Mouse (Mus musculus): ENCODE measurements around the gene Ebf1. TPM values are rescaled to one million over a fixed set of nuclear protein-coding genes. Genes with fewer than 3 reads are reported as not detected.

Ebf1 gene
- polyA plus RNA-seq, 1 experiment from 2014 or later = 26.9 TPM

DNA sequence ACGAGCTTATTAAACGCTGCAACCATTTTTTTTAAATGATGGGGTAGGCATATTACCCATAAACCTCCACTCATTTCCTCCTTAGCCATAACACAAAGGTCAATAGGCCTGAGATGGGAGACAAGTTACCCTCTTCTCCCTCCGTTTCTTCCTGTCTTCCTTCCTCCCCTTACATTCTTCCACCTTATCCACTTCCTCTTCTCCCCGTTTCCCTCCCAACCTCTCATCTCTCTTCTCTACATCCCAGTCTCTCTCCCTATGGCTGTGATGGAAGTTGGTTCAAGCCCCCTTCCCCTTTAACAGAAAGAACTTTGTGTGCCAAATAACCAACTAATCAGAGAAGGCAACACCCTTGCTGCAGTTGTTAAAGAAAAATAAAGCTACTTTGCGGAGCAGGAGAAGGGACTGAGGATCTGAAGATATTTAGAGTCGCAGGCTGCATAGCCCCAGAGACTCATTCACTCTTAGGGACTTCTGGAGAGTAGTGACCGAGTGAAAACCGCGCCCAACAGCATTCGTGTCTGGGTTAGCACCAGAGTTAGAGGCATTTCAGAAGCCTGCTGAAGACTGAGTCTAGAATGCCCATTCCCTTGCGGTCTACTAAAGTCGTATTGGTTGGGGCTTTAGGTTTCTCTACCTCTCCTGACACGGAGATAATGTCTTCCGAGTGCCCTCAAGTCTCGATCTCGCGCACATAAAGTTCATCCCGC lies 884 bp upstream of the Ebf1 start:
- 11% methylated on average over 18 of the region's 18 CpGs for WGBS

GRCm38 (mm10) chr11:44617734-44618586 lies 843 bp downstream of the Ebf1 start:
- Histone ChIP-seq H3K4me3 (ENCODE audit: low read length) (peak overlapping the region; percentile 57), H3K27ac (ENCODE audit: low read depth, low read length) (peak overlapping the region; percentile 78), H3K4me1 (ENCODE audit: control insufficient read depth, insufficient read depth, low read length) (peaks cover 18% of the 10 kb centered on the region), H3K4me2 (replicated peaks; ENCODE audit: low read depth, low read length) (peak overlapping the region; percentile 79), H3K9ac (ENCODE audit: low read depth, low read length) (peak overlapping the region; percentile 73), H3K27me3 (ENCODE audit: control insufficient read depth, insufficient read depth, low read length) (peaks cover 42% of the 10 kb centered on the region), H3K9me3 (ENCODE audit: control insufficient read depth, low read length) (no peaks in the 10 kb centered on the region), H3K36me3 (ENCODE audit: control insufficient read depth, insufficient read depth, low read length) (no peaks in the 10 kb centered on the region)
- WGBS = under 1% methylated on average over 55 of the region's 55 CpGs
- peak; percentile 17; the same call in 1 of the 2 replicates for ATAC-seq (ENCODE audit: low FRiP score, low TSS enrichment)

More for the DNA sequence above, 884 bp upstream of the Ebf1 start:
- H3K9ac ChIP-seq (ENCODE audit: low read depth, low read length) = peak overlapping the region; percentile 47; the same call in 1 of the 2 replicates
- peaks cover 46% of the 10 kb centered on the region for H3K27me3 ChIP-seq (ENCODE audit: control insufficient read depth, insufficient read depth, low read length)
- H3K27ac ChIP-seq (ENCODE audit: low read depth, low read length) = no peak overlapping the region; the same call in 1 of the 2 replicates
- no peaks in the 10 kb centered on the region for H3K36me3 ChIP-seq (ENCODE audit: control insufficient read depth, insufficient read depth, low read length)
- no peaks in the 10 kb centered on the region for H3K9me3 ChIP-seq (ENCODE audit: control insufficient read depth, low read length)
- ATAC-seq (ENCODE audit: low FRiP score, low TSS enrichment) = no peak
- peak overlapping the region; percentile 79 for H3K4me2 ChIP-seq (replicated peaks; ENCODE audit: low read depth, low read length)
- H3K4me1 ChIP-seq (ENCODE audit: control insufficient read depth, insufficient read depth, low read length) = peaks cover 20% of the 10 kb centered on the region
- H3K4me3 ChIP-seq (ENCODE audit: low read length) = peak overlapping the region; percentile 57

- H3K27me3 ChIP-seq (ENCODE audit: control insufficient read depth, insufficient read depth, low read length) = peaks cover 33% of the 10 kb centered on the region
- H3K9ac ChIP-seq (ENCODE audit: low read depth, low read length) = peak overlapping the region; percentile 63
- H3K27ac ChIP-seq (ENCODE audit: low read depth, low read length) = no peak overlapping the region
- peak overlapping the region; percentile 79 for H3K4me2 ChIP-seq (replicated peaks; ENCODE audit: low read depth, low read length)
- H3K36me3 ChIP-seq (ENCODE audit: control insufficient read depth, insufficient read depth, low read length) = no peaks in the 10 kb centered on the region
- peak overlapping the region; percentile 57 for H3K4me3 ChIP-seq (ENCODE audit: low read length)
- peaks cover 14% of the 10 kb centered on the region for H3K4me1 ChIP-seq (ENCODE audit: control insufficient read depth, insufficient read depth, low read length)
- H3K9me3 ChIP-seq (ENCODE audit: control insufficient read depth, low read length) = no peaks in the 10 kb centered on the region
- no peak for ATAC-seq (ENCODE audit: low FRiP score, low TSS enrichment)
- 2% methylated on average over 15 of the region's 15 CpGs for WGBS
These were observed 2.2 kb downstream of the Ebf1 start for GRCm38 (mm10) chr11:44619131-44619886.

GRCm38 (mm10) chr11:44619887-44620693 lies 3.0 kb downstream of the Ebf1 start:
- H3K27ac ChIP-seq (ENCODE audit: low read depth, low read length) = no peak overlapping the region
- no peaks in the 10 kb centered on the region for H3K9me3 ChIP-seq (ENCODE audit: control insufficient read depth, low read length)
- 3% methylated on average over 39 of the region's 41 CpGs for WGBS
- peak overlapping the region; percentile 57 for H3K4me3 ChIP-seq (ENCODE audit: low read length)
- no peaks in the 10 kb centered on the region for H3K36me3 ChIP-seq (ENCODE audit: control insufficient read depth, insufficient read depth, low read length)
- peak overlapping the region; percentile 79 for H3K4me2 ChIP-seq (replicated peaks; ENCODE audit: low read depth, low read length)
- H3K27me3 ChIP-seq (ENCODE audit: control insufficient read depth, insufficient read depth, low read length) = peaks cover 30% of the 10 kb centered on the region
- peak overlapping the region; percentile 63 for H3K9ac ChIP-seq (ENCODE audit: low read depth, low read length)
- no peak for ATAC-seq (ENCODE audit: low FRiP score, low TSS enrichment)
- peaks cover 14% of the 10 kb centered on the region for H3K4me1 ChIP-seq (ENCODE audit: control insufficient read depth, insufficient read depth, low read length)

DNA sequence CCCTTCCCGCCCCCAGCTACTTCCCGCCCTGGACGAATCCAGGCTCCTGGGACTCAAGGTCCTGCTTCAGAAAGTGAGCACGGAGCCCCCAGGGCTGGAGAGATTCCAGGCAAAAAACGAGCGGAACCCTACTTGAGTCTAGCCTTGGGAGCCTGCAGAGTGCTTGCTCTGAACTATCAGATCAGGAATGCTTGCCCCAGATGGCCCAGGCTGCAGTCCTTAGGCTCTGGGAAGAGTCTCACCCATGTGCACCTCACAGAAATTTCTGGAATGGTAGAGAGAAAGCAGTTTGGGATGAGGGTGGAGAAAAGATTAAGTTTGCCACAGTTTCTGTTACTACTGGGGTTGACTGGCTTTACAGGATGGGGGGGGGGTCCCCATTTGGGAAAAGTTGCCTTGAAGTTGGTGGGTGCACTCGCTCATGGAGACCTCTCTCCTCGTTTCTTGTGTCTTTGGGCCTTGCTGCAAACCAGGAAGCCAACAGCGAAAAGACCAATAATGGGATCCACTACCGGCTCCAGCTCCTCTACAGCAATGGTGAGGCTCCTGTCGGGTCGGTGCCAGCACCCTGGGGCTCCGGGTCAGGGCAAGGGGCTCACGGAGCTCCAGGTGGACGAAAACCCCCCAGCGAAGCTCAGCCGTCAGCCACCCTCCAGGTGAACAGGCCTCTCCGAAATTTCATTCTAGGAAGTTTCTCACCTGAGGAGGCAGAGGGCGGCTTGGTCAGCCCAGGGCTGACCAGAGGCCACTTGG lies 3.8 kb downstream of the Ebf1 start:
- H3K36me3 ChIP-seq (ENCODE audit: control insufficient read depth, insufficient read depth, low read length) = no peaks in the 10 kb centered on the region
- H3K4me2 ChIP-seq (replicated peaks; ENCODE audit: low read depth, low read length) = peak overlapping the region; percentile 79
- no peaks in the 10 kb centered on the region for H3K9me3 ChIP-seq (ENCODE audit: control insufficient read depth, low read length)
- no peak overlapping the region for H3K27ac ChIP-seq (ENCODE audit: low read depth, low read length)
- peak overlapping the region; percentile 57 for H3K4me3 ChIP-seq (ENCODE audit: low read length)
- no peak for ATAC-seq (ENCODE audit: low FRiP score, low TSS enrichment)
- peak overlapping the region; percentile 63 for H3K9ac ChIP-seq (ENCODE audit: low read depth, low read length)
- peaks cover 14% of the 10 kb centered on the region for H3K4me1 ChIP-seq (ENCODE audit: control insufficient read depth, insufficient read depth, low read length)
- WGBS = 40% methylated on average over 18 of the region's 19 CpGs
- H3K27me3 ChIP-seq (ENCODE audit: control insufficient read depth, insufficient read depth, low read length) = peaks cover 23% of the 10 kb centered on the region

DNA sequence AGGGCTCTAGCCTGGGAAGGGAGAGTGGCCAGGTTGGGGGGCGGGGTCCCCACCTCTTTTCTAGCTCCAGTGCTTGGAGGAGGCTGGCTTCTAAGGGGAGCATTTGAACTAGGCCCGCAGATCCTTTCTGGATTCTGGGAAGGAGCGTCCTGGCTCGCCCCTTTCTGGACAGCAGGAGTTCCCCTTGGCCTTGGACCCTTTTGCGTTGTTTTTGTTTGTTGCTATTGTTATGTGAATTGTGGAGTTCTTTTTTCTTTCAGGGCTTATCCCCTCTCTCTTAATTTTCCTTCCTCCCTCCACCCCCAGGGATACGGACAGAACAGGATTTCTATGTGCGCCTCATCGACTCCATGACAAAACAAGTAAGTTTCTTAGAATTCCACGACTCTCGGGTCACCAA lies 4.5 kb downstream of the Ebf1 start:
- H3K36me3 ChIP-seq (ENCODE audit: control insufficient read depth, insufficient read depth, low read length) = no peaks in the 10 kb centered on the region
- H3K4me2 ChIP-seq (replicated peaks; ENCODE audit: low read depth, low read length) = peak overlapping the region; percentile 79; the same call in 1 of the 2 replicates
- peaks cover 14% of the 10 kb centered on the region for H3K4me1 ChIP-seq (ENCODE audit: control insufficient read depth, insufficient read depth, low read length)
- H3K9ac ChIP-seq (ENCODE audit: low read depth, low read length) = no peak overlapping the region
- no peak for ATAC-seq (ENCODE audit: low FRiP score, low TSS enrichment)
- H3K4me3 ChIP-seq (ENCODE audit: low read length) = peak overlapping the region; percentile 7; the same call in 1 of the 2 replicates
- 50% methylated on average over 10 of the region's 10 CpGs for WGBS
- no peak overlapping the region for H3K27ac ChIP-seq (ENCODE audit: low read depth, low read length)
- H3K9me3 ChIP-seq (ENCODE audit: control insufficient read depth, low read length) = no peaks in the 10 kb centered on the region
- H3K27me3 ChIP-seq (ENCODE audit: control insufficient read depth, insufficient read depth, low read length) = peaks cover 17% of the 10 kb centered on the region

DNA sequence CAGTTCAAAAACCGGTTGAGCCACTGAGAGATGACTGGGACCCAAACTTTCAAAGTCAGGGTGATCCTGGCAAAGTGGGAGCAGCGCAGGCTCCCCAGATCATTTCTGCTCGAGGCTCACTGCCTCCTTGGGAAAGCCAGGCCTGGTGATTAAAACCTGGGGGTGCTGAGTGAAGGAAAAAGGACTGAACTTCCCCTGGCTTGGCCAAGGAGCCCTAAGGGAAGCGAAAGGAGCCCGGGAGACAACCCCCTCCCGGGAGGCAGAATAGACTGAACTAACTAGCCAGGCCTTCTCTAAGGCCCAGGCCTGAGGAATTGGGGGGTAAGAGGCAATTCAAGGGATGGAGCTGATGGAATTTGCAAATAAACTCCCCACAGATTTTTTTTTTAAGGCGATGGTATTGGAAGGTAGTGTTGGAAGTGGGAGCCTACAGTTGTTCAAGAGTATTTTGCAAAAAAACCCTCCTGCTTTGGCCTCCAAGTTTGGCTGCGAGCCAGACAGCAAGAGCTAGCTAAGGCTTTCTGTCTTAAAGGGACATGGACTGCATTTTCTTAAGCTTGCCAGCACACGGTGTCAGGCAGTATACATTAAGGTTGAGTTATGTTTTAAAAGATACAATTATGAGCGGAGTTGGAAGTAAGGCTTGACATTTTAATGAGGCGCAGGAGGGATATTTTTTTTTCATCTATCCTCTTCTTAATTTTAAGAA lies 5.1 kb downstream of the Ebf1 start:
- WGBS = 33% methylated on average over 11 of the region's 11 CpGs
- H3K27me3 ChIP-seq (ENCODE audit: control insufficient read depth, insufficient read depth, low read length) = peaks cover 17% of the 10 kb centered on the region
- no peaks in the 10 kb centered on the region for H3K9me3 ChIP-seq (ENCODE audit: control insufficient read depth, low read length)
- no peak for ATAC-seq (ENCODE audit: low FRiP score, low TSS enrichment)
- peak overlapping the region; percentile 7; the same call in 1 of the 2 replicates for H3K4me3 ChIP-seq (ENCODE audit: low read length)
- H3K4me2 ChIP-seq (replicated peaks; ENCODE audit: low read depth, low read length) = 0 out of 2 replicates have a peak overlapping the region, but pooled peaks have one; percentile 0
- H3K36me3 ChIP-seq (ENCODE audit: control insufficient read depth, insufficient read depth, low read length) = no peaks in the 10 kb centered on the region
- H3K9ac ChIP-seq (ENCODE audit: low read depth, low read length) = no peak overlapping the region
- H3K4me1 ChIP-seq (ENCODE audit: control insufficient read depth, insufficient read depth, low read length) = peaks cover 14% of the 10 kb centered on the region
- H3K27ac ChIP-seq (ENCODE audit: low read depth, low read length) = no peak overlapping the region
